Mouse (Mus musculus) ES-Bruce4 (cell line): ENCODE measurements around the gene Cenpv. TPM values are rescaled to one million over a fixed set of nuclear protein-coding genes. Genes with fewer than 3 reads are reported as not detected.

ENCODE experiments used
- H3K27ac ChIP-seq: 2 replicates; pipeline ENCODE4 v1.5.1; 2012; ENCODE audit warnings: low read length, inconsistent platforms; ENCODE audit not compliant: insufficient read depth
- H3K27me3 ChIP-seq: 2 replicates; pipeline ENCODE4 v1.6.1; 2012; ENCODE audit warnings: mild to moderate bottlenecking, low read length, inconsistent platforms; ENCODE audit not compliant: control insufficient read depth, poor library complexity, insufficient read depth, severe bottlenecking
- H3K36me3 ChIP-seq: 2 replicates; pipeline ENCODE4 v1.6.1; 2012; ENCODE audit warnings: inconsistent platforms, mild to moderate bottlenecking, low read length, moderate library complexity; ENCODE audit not compliant: control insufficient read depth, poor library complexity, insufficient read depth, severe bottlenecking
- H3K4me1 ChIP-seq: one replicate; pipeline ENCODE4 v1.8.1; 2011; ENCODE audit warnings: low read length; ENCODE audit not compliant: control insufficient read depth, insufficient read depth
- H3K4me3 ChIP-seq: 2 replicates; pipeline ENCODE4 v1.5.1; 2011; ENCODE audit warnings: low read depth, mild to moderate bottlenecking, low read length
- H3K9ac ChIP-seq: 2 replicates; pipeline ENCODE4 v1.6.1; 2012; ENCODE audit warnings: low read depth, mild to moderate bottlenecking, inconsistent platforms; ENCODE audit not compliant: poor library complexity, severe bottlenecking
- H3K9me3 ChIP-seq: replicated peaks from 2 replicates; pipeline ENCODE4 v1.6.1; 2012; ENCODE audit warnings: mild to moderate bottlenecking, low read length, inconsistent platforms; ENCODE audit not compliant: control insufficient read depth, poor library complexity, insufficient read depth, severe bottlenecking
- CTCF ChIP-seq: IDR thresholded peaks from one replicate; pipeline ENCODE4 v1.8.1; 2011; ENCODE audit warnings: low read depth, low read length
- EP300 ChIP-seq: IDR thresholded peaks from 2 replicates; pipeline ENCODE4 v1.6.1; 2011; ENCODE audit warnings: low read depth, low read length; ENCODE audit not compliant: insufficient read depth
- POLR2A ChIP-seq: IDR thresholded peaks from one replicate; pipeline ENCODE4 v1.8.1; 2011; ENCODE audit warnings: low read length; ENCODE audit not compliant: insufficient read depth
- polyA plus RNA-seq: library from polyadenylated mRNA; stranded (reverse); fragments of >200 nt; gene quantifications from 2 replicates; pipeline ENCODE4 v1.2.4, GENCODE M21; 2011; ENCODE audit warnings: low read depth; ENCODE audit not compliant: missing spikeins, insufficient read depth, insufficient read length

Cenpv gene
- polyA plus RNA-seq, 1 experiment, result 66.9 TPM

DNA sequence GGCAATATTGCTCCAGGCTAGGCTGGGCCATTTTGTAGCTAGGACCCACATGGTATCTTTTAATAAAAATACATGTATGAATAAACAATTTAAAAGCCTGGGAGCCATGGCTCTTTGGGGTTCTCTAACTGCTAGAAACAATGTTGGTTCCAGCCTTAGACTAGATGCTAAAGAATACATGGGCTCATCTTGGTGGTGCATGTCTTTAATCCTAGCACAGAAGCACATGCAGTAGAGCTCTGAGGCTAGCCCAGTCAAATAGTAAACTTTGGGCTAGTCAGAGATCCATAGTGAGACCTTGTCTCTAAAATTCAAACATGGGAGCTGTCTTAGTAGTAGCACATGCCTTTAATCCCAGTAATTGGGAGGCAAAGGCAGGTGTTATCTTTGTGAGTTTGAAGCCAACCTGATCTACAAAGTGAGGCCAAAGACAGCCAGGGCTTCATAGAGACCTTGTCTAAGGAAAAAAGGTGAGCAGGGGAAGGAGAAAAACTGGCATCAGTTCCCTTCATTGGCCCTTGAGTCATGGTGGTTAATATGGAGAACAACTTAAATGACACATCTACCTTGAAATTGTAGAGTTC is 16.0 kb upstream of the Cenpv start:
- peaks cover 18% of the 10 kb centered on the region for H3K36me3 ChIP-seq
- H3K9me3 ChIP-seq, result no peaks in the 10 kb centered on the region
- H3K27ac ChIP-seq, result no peak overlapping the region

DNA sequence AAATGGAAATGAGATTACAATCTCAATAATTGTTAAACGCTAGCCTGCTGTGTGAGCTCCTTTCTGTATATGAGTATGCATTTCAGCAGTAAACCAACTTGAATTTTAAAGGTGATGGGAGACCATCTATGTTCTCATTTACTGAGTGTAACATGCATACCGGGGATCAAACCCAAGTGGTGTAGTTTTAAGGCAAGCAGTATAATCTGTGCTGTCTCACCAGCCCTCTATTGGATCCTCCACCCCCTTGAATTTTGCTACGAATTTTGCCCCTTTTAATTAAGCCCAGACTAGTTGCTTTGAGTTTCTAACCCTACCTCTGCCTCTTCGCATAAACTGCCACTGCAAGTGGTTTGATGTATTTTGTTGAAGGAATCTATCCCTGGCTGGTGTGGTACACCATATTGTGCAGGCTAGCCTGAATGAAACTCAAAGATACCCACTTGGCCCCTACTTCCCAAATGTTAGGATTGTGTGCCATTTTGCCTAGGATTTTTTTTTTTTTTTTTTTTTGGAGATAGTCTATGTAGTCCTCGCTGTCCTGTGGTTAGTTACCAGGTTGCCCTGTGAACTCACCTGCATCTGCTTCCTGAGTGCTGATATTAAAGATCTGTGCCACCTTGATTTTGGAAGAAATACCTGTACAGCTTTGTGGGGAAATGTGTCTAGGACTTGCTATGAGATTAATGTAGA is 15.2 kb upstream of the Cenpv start:
- Histone ChIP-seq H3K4me3 (no peak overlapping the region), H3K4me1 (no peaks in the 10 kb centered on the region)

More for the DNA sequence above, 16.0 kb upstream of the Cenpv start:
- Histone ChIP-seq H3K4me1 (no peaks in the 10 kb centered on the region), H3K9ac (no peak overlapping the region), H3K27me3 (no peaks in the 10 kb centered on the region), H3K4me3 (no peak overlapping the region)
- TF ChIP-seq CTCF (no peak), POLR2A (no peak), EP300 (no peak)

DNA sequence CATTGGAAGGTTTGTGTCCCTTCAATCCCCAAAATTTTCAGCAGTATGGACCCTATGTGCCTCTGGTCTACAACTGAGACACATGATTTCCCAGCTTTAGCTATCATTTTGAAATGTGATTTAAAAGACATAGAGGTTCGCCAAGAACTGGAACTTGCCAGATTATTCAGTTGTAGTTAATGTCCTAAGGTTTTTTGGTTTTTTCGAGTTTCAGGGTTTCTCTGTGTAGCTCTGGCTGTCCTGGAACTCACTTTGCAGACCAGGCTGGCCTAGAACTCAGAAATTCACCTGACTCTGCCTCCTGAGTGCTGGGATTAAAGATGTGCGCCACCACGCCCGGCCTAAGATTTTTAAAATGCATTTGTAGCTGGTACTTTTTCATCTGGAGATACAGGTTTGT is 14.6 kb upstream of the Cenpv start:
- H3K27ac ChIP-seq, result no peak overlapping the region
- peak overlapping the region; percentile 54; the same call in 1 of the 2 replicates for H3K9ac ChIP-seq
- H3K4me1 ChIP-seq, result no peaks in the 10 kb centered on the region
- no peaks in the 10 kb centered on the region for H3K9me3 ChIP-seq
- peak overlapping the region; percentile 53 for H3K4me3 ChIP-seq
- H3K27me3 ChIP-seq, result no peaks in the 10 kb centered on the region
- no peak for TF ChIP-seq POLR2A
- TF ChIP-seq CTCF, result no peak
- TF ChIP-seq EP300, result no peak
- H3K36me3 ChIP-seq, result peaks cover 18% of the 10 kb centered on the region

More for the DNA sequence above, 15.2 kb upstream of the Cenpv start:
- peaks cover 18% of the 10 kb centered on the region for H3K36me3 ChIP-seq
- peak overlapping the region; percentile 61 for H3K27ac ChIP-seq
- no peaks in the 10 kb centered on the region for H3K9me3 ChIP-seq
- TF ChIP-seq POLR2A, result no peak
- H3K27me3 ChIP-seq, result no peaks in the 10 kb centered on the region
- H3K9ac ChIP-seq, result peak overlapping the region; percentile 54

DNA sequence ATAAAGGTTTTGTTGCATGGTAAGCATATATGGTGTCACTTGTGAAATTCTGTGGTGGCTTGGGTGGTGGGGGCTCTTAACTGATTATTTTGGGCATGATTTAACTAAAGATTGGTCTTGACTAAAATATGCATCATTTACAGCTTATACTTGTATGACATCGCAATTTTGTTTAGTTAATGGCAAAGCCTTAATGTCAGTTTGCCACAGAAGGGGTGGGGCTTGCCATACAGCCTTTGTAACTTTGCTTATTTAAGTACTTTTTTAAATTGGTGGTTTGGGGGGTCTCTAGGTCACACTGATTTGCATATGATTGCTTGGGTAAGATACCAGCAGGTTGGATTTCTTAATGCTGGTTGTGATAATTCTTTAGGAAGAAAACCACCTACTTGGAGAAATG is 14.1 kb upstream of the Cenpv start:
- Histone ChIP-seq H3K27ac (no peak overlapping the region), H3K36me3 (peaks cover 18% of the 10 kb centered on the region), H3K9ac (peak overlapping the region; percentile 54; the same call in 1 of the 2 replicates), H3K4me1 (no peaks in the 10 kb centered on the region), H3K4me3 (peak overlapping the region; percentile 26), H3K9me3 (no peaks in the 10 kb centered on the region), H3K27me3 (no peaks in the 10 kb centered on the region)
- TF ChIP-seq EP300, result no peak
- TF ChIP-seq CTCF, result no peak
- no peak for TF ChIP-seq POLR2A

DNA sequence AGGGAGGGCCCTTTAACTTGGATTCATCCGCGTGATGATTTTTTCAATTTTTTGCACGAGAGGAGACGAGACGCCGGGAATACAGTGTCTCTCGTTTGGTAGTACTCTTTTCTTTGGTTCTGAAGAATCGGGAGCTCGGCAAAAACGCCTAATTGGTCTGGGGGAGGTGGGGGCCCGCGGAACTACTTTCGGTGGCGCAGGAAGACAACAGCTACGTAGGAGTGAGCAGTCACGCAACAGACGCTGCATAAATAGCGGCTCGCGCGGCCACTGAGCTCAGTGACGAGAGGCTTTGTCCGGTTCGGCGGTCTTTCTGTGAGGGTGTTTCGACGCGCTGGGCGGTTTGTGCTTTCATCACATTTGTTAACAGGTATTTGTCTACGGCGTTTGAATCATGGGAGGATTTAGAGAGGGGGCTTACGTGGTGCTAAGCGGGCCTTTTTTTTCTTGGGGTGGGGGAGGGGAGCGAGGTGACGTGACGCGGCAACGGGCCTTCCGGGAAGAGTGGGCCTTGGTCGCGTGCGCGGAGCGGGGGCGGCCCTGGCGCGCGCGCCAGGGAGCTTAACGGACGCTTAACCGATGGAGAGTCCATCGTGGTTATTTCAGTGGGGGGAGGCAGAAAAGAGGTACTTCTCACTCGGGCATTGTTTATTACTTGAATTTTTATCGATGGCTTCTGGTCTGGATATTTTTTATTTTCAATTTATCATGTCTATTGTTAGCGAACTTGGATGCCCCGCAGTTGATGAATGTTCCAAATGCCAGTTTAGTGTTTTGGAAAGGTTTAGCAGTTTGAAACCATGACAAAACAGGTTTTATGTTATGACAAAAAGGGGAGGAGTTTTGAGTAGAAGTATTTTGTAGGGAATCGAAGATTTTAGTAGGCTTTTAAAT is 12.4 kb upstream of the Cenpv start:
- Histone ChIP-seq H3K4me1 (no peaks in the 10 kb centered on the region), H3K9ac (peak overlapping the region; percentile 97), H3K27ac (peak overlapping the region; percentile 58), H3K27me3 (no peaks in the 10 kb centered on the region), H3K36me3 (peaks cover 18% of the 10 kb centered on the region), H3K9me3 (no peaks in the 10 kb centered on the region), H3K4me3 (peak overlapping the region; percentile 78)
- TF ChIP-seq CTCF (no peak), POLR2A (peak; percentile 99), EP300 (peak; percentile 69; the same call in 1 of the 2 replicates)

DNA sequence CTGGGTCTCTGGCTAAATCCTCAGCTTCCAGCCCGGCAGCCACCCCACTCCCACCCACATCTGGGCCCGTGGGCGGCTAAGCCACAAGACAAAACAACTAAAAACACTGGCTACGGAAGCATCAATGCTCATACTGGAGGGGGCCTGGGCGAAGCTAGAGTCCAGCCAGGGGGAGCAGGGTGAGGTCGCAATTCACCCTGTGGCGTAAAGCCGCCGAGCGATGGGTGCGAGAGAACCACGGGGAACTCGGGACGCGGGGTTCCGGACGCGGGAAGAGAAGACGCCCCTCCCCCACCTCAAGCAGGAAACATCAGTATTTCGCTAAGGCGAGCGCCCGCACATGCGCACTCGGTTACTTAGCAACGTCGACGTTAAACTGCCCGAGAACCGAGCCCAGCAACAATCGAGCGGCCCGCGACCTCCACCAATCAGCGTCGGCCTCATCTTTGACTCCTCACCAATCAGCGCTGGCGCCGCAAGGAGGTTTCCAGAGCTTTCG is 11.7 kb upstream of the Cenpv start, which contains the start of gene Ubb:
Ubb (plus strand) TSS at position 445 of the 499 bp plus-strand sequence.
- Histone ChIP-seq H3K27ac (peak within 1 kb of the TSS; percentile 94), H3K9me3 (no peaks in the 10 kb centered on the region), H3K36me3 (peaks cover 18% of the 10 kb centered on the region), H3K4me1 (no peaks in the 10 kb centered on the region), H3K4me3 (peak within 1 kb of the TSS; percentile 97), H3K9ac (peak within 1 kb of the TSS; percentile 97), H3K27me3 (no peaks in the 10 kb centered on the region)
- TF ChIP-seq EP300 (0 out of 2 replicates have a peak, but pooled peaks have one; percentile 71), CTCF (no peak), POLR2A (peak; percentile 58)
